Mouse (Mus musculus) stomach, postnatal 0 days (tissue): ENCODE measurements around the gene Gm11939. TPM values are rescaled to one million over a fixed set of nuclear protein-coding genes. Genes with fewer than 3 reads are reported as not detected.
A peak's percentile ranks its signal among the peaks of the same experiment; 100 is the strongest.

ENCODE experiments used
- ATAC-seq: fragments of 200-750 bp; cut with Nextera tagmentation; 2 replicates; pipeline ENCODE4 v1.8.0; 2017; ENCODE audit not compliant: low FRiP score, low TSS enrichment
- DNase-seq: peaks from one replicate; pipeline ENCODE4 v3.0.0-alpha.2; 2016; ENCODE audit warnings: low spot score
- H3K27ac ChIP-seq: fragments of 300-500 bp; sonication (generic); replicated peaks from 2 replicates; pipeline ENCODE4 v1.5.1; 2014; ENCODE audit warnings: mild to moderate bottlenecking, control low read depth
- H3K27me3 ChIP-seq: fragments of 300-500 bp; sonication (generic); 2 replicates; pipeline ENCODE4 v1.6.1; 2014; ENCODE audit warnings: low read length; ENCODE audit not compliant: control insufficient read depth, insufficient read depth
- H3K36me3 ChIP-seq: fragments of 300-500 bp; sonication (generic); 2 replicates; pipeline ENCODE4 v1.6.1; 2014; ENCODE audit warnings: low read length, mixed read lengths; ENCODE audit not compliant: control insufficient read depth, insufficient read depth
- H3K4me1 ChIP-seq: fragments of 300-500 bp; sonication (generic); replicated peaks from 2 replicates; pipeline ENCODE4 v1.6.1; 2014; ENCODE audit warnings: antibody characterized with exemption; ENCODE audit not compliant: control insufficient read depth, insufficient read depth
- H3K4me2 ChIP-seq: fragments of 300-500 bp; sonication (generic); replicated peaks from 2 replicates; pipeline ENCODE4 v1.6.1; 2014; ENCODE audit warnings: low read depth, mild to moderate bottlenecking, control low read depth, moderate library complexity
- H3K4me3 ChIP-seq: fragments of 300-500 bp; sonication (generic); 2 replicates; pipeline ENCODE4 v1.5.1; 2014; ENCODE audit warnings: low read depth, low read length, control low read depth
- H3K9ac ChIP-seq: fragments of 300-500 bp; sonication (generic); 2 replicates; pipeline ENCODE4 v1.6.1; 2014; ENCODE audit warnings: mild to moderate bottlenecking, low read length, control low read depth, mixed read lengths
- H3K9me3 ChIP-seq: fragments of 300-500 bp; sonication (generic); 2 replicates; pipeline ENCODE4 v1.6.1; 2016; ENCODE audit warnings: low read length; ENCODE audit not compliant: control insufficient read depth
- CTCF ChIP-seq: IDR thresholded peaks from 2 replicates; pipeline ENCODE4 v1.5.1; 2016; ENCODE audit warnings: antibody characterized with exemption, low read depth, mild to moderate bottlenecking, moderate library complexity
- EP300 ChIP-seq: optimal IDR thresholded peaks from 2 replicates; pipeline ENCODE3; 2016; ENCODE audit warnings: antibody characterized with exemption
- WGBS: fragments of 180-500 bp; shearing (Covaris S2); extraction: QIAGEN DNeasy Blood & Tissue Kit; methylation state at CpG from one replicate; pipeline ENCODE4 v1.1.7; 2014; 5-methylcytosine and 5-hydroxymethylcytosine counted together
- polyA plus RNA-seq: library from polyadenylated mRNA; unstranded; fragments of >200 nt; fragmentation: Nextera tagmentation; extraction: Ambion mirVana; gene quantifications from 2 replicates; pipeline ENCODE4 v1.2.1, GENCODE M21; 2015

The Gm11939 gene
- polyA plus RNA-seq, 1 experiment from 2014 or later: not detected

GRCm38 (mm10) chr11:99581564-99581963 is 22.3 kb upstream of the Gm11939 start:
- no peak overlapping the region for H3K27ac ChIP-seq
- H3K4me1 ChIP-seq: no peaks in the 10 kb centered on the region
- DNase-seq (no peak), ATAC-seq (no peak)
- H3K9me3 ChIP-seq: no peaks in the 10 kb centered on the region
- TF ChIP-seq CTCF (no peak), EP300 (no peak)
- no peak overlapping the region for H3K9ac ChIP-seq
- no peaks in the 10 kb centered on the region for H3K27me3 ChIP-seq
- H3K4me3 ChIP-seq: no peak overlapping the region
- H3K36me3 ChIP-seq: no peaks in the 10 kb centered on the region
- WGBS: 73% methylated on average over 6 of the region's 6 CpGs
- no peak overlapping the region for H3K4me2 ChIP-seq

- DNase-seq (no peak), ATAC-seq (no peak)
- Histone ChIP-seq H3K4me3 (no peak overlapping the region), H3K4me1 (no peaks in the 10 kb centered on the region), H3K4me2 (no peak overlapping the region), H3K9ac (no peak overlapping the region), H3K27ac (no peak overlapping the region), H3K9me3 (no peaks in the 10 kb centered on the region), H3K27me3 (no peaks in the 10 kb centered on the region), H3K36me3 (no peaks in the 10 kb centered on the region)
- 86% methylated on average over 5 of the region's 5 CpGs for WGBS
- TF ChIP-seq CTCF (no peak), EP300 (no peak)
Observed at GRCm38 (mm10) chr11:99581051-99581450, 21.8 kb upstream of the Gm11939 start.

GRCm38 (mm10) chr11:99580636-99581035 is 21.4 kb upstream of the Gm11939 start, which contains the start of gene Krtap1-5:
Krtap1-5 (minus strand) TSS chr11:99581016.
- Histone ChIP-seq H3K36me3 (no peaks in the 10 kb centered on the region), H3K4me1 (no peaks in the 10 kb centered on the region), H3K9me3 (no peaks in the 10 kb centered on the region), H3K9ac (no peak within 1 kb of the TSS), H3K4me2 (no peak within 1 kb of the TSS), H3K27ac (no peak within 1 kb of the TSS), H3K27me3 (no peaks in the 10 kb centered on the region), H3K4me3 (no peak within 1 kb of the TSS)
- WGBS: 83% methylated on average over 6 of the region's 6 CpGs
- ATAC-seq (no peak), DNase-seq (no peak)
- TF ChIP-seq EP300: no peak
- TF ChIP-seq CTCF: no peak

GRCm38 (mm10) chr11:99574106-99574505 is 14.8 kb upstream of the Gm11939 start:
- no peak overlapping the region for H3K27ac ChIP-seq
- no peaks in the 10 kb centered on the region for H3K36me3 ChIP-seq
- H3K9ac ChIP-seq: no peak overlapping the region
- H3K4me1 ChIP-seq: no peaks in the 10 kb centered on the region
- H3K4me3 ChIP-seq: no peak overlapping the region
- no peaks in the 10 kb centered on the region for H3K9me3 ChIP-seq
- peak; percentile 68; the same call in 1 of the 2 replicates for ATAC-seq
- peak overlapping the region; percentile 38 for H3K4me2 ChIP-seq
- peak; percentile 80 for DNase-seq
- 2% methylated on average over 7 of the region's 7 CpGs for WGBS
- TF ChIP-seq EP300 (no peak), CTCF (peak; percentile 95)
- no peaks in the 10 kb centered on the region for H3K27me3 ChIP-seq

GRCm38 (mm10) chr11:99573164-99573563 is 13.9 kb upstream of the Gm11939 start:
- TF ChIP-seq EP300 (no peak), CTCF (no peak)
- Histone ChIP-seq H3K4me3 (no peak overlapping the region), H3K9me3 (no peaks in the 10 kb centered on the region), H3K4me2 (no peak overlapping the region), H3K36me3 (no peaks in the 10 kb centered on the region), H3K27me3 (no peaks in the 10 kb centered on the region), H3K4me1 (no peaks in the 10 kb centered on the region), H3K27ac (no peak overlapping the region), H3K9ac (no peak overlapping the region)
- ATAC-seq (no peak), DNase-seq (no peak)
- WGBS: 55% methylated on average over 4 of the region's 4 CpGs

GRCm38 (mm10) chr11:99566530-99566929 is 7.3 kb upstream of the Gm11939 start, which contains the start of gene Krtap3-1:
Krtap3-1 (minus strand) TSS chr11:99566630.
- no peak for ATAC-seq
- TF ChIP-seq CTCF: no peak
- TF ChIP-seq EP300: no peak
- WGBS: 91% methylated on average over 7 of the region's 7 CpGs

More at GRCm38 (mm10) chr11:99566530-99566929, 7.3 kb upstream of the Gm11939 start, which contains the start of gene Krtap3-1:
- no peaks in the 10 kb centered on the region for H3K27me3 ChIP-seq
- no peaks in the 10 kb centered on the region for H3K9me3 ChIP-seq
- no peak within 1 kb of the TSS for H3K4me2 ChIP-seq
- no peaks in the 10 kb centered on the region for H3K36me3 ChIP-seq
- no peak within 1 kb of the TSS for H3K27ac ChIP-seq
- no peaks in the 10 kb centered on the region for H3K4me1 ChIP-seq
- no peak for DNase-seq
- no peak within 1 kb of the TSS for H3K9ac ChIP-seq
- H3K4me3 ChIP-seq: no peak within 1 kb of the TSS
